Mouse (Mus musculus) embryonic facial prominence, embryonic 11.5 days (tissue): Measurements from ENCODE around the gene Aco2. TPM values are rescaled to one million over a fixed set of nuclear protein-coding genes. Genes with fewer than 3 reads are reported as not detected.

Source experiments
- ATAC-seq: fragments of 200-750 bp; cut with Nextera tagmentation; replicated peaks from 2 replicates; pipeline ENCODE4 v1.8.0; 2017; ENCODE audit warnings: low read depth; ENCODE audit not compliant: insufficient number of reproducible peaks, low FRiP score, low TSS enrichment
- DNase-seq: peaks from one replicate; pipeline ENCODE4 v3.0.0-alpha.2; 2015; ENCODE audit warnings: low spot score
- H3K27ac ChIP-seq: fragments of 300-500 bp; sonication (generic); replicated peaks from 2 replicates; pipeline ENCODE4 v1.5.1; 2014; ENCODE audit warnings: mild to moderate bottlenecking, low read depth, low read length, control low read depth
- H3K27me3 ChIP-seq: fragments of 300-500 bp; sonication (generic); 2 replicates; pipeline ENCODE4 v1.6.1; 2014; ENCODE audit warnings: mild to moderate bottlenecking, low read length, moderate library complexity, mixed read lengths; ENCODE audit not compliant: control insufficient read depth, insufficient read depth
- H3K36me3 ChIP-seq: fragments of 300-500 bp; sonication (generic); replicated peaks from 2 replicates; pipeline ENCODE4 v1.6.1; 2014; ENCODE audit warnings: low read depth, mild to moderate bottlenecking, low read length, moderate library complexity, mixed read lengths; ENCODE audit not compliant: control insufficient read depth, insufficient read depth
- H3K4me1 ChIP-seq: fragments of 300-500 bp; sonication (generic); 2 replicates; pipeline ENCODE4 v1.6.1; 2014; ENCODE audit warnings: low read length, mixed read lengths; ENCODE audit not compliant: control insufficient read depth, insufficient read depth
- H3K4me2 ChIP-seq: fragments of 300-500 bp; sonication (generic); 2 replicates; pipeline ENCODE4 v1.6.1; 2014; ENCODE audit warnings: low read depth, mild to moderate bottlenecking, control low read depth, low read length, moderate library complexity
- H3K4me3 ChIP-seq: fragments of 300-500 bp; sonication (generic); 2 replicates; pipeline ENCODE4 v1.5.1; 2014; ENCODE audit warnings: low read depth, low read length, control low read depth
- H3K9ac ChIP-seq: fragments of 300-500 bp; sonication (generic); replicated peaks from 2 replicates; pipeline ENCODE4 v1.6.1; 2014; ENCODE audit warnings: mild to moderate bottlenecking, control low read depth, low read length
- H3K9me3 ChIP-seq: fragments of 300-500 bp; sonication (generic); replicated peaks from 2 replicates; pipeline ENCODE4 v1.6.1; 2016; ENCODE audit warnings: mild to moderate bottlenecking, low read length, inconsistent platforms, mixed read lengths; ENCODE audit not compliant: control insufficient read depth
- WGBS: fragments of 180-500 bp; shearing (Covaris S2); extraction: QIAGEN DNeasy Blood & Tissue Kit; methylation state at CpG from one replicate; pipeline ENCODE4 v1.1.7; 2014; 5-methylcytosine and 5-hydroxymethylcytosine counted together
- polyA plus RNA-seq: library from polyadenylated mRNA; unstranded; fragments of >200 nt; fragmentation: Nextera tagmentation; extraction: Ambion mirVana; gene quantifications from 2 replicates; pipeline ENCODE4 v1.2.1, GENCODE M21; 2014

The Aco2 gene
- polyA plus RNA-seq, 1 experiment from 2014 or later = 144 TPM

DNA sequence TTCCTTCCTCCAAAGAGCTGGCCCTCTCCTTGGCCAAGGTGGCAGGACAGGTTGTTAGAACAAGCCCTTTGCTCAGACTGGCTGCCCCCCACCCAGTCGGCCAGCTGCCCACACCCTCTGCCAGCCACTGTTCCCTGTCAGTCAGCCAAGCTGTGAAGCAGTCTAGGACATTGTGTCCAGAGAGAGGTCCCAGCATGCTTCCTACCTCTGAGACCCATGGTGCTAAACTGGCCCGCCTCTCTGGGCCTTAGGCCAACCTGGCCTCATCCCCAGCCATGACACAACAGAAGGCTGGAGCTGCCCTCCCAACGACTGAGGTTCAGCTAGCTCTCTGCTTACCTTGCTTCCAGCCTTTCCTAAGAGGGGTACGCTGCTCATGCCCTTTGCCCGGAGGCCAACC lies 32.5 kb upstream of the Aco2 start:
- DNase-seq (no peak), ATAC-seq (no peak)
- Histone ChIP-seq H3K27ac (no peak overlapping the region), H3K36me3 (no peaks in the 10 kb centered on the region), H3K9me3 (no peaks in the 10 kb centered on the region), H3K4me3 (no peak overlapping the region), H3K9ac (no peak overlapping the region), H3K4me1 (0 out of 2 replicates have a peak, but pooled peaks cover 4% of the 10 kb centered on the region), H3K4me2 (no peak overlapping the region), H3K27me3 (no peaks in the 10 kb centered on the region)
- WGBS = 74% methylated on average over 5 of the region's 5 CpGs

DNA sequence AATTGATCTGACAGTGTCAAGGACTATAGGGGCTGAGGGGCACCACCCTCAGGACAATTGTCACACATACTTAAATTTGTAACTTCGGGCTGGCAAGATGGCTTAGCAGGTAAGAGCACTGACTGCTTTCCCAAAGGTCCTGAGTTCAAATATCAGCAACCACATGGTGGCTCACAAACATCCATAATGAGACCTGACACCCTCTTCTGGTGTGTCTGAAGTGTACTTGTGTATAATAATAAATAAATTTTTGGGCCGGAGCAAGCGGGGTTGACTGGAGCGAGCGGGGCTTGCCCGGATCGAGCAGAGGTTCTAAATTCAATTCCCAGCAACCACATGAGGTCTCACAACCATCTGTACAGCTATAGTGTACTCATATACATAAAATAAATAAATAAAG lies 31.8 kb upstream of the Aco2 start:
- H3K4me1 ChIP-seq = 0 out of 2 replicates have a peak, but pooled peaks cover 4% of the 10 kb centered on the region
- WGBS = 91% methylated on average over 7 of the region's 7 CpGs
- DNase-seq (no peak), ATAC-seq (no peak)
- H3K36me3 ChIP-seq = no peaks in the 10 kb centered on the region
- H3K4me3 ChIP-seq = no peak overlapping the region
- H3K9ac ChIP-seq = no peak overlapping the region
- H3K4me2 ChIP-seq = no peak overlapping the region
- H3K9me3 ChIP-seq = no peaks in the 10 kb centered on the region
- H3K27me3 ChIP-seq = no peaks in the 10 kb centered on the region
- no peak overlapping the region for H3K27ac ChIP-seq

DNA sequence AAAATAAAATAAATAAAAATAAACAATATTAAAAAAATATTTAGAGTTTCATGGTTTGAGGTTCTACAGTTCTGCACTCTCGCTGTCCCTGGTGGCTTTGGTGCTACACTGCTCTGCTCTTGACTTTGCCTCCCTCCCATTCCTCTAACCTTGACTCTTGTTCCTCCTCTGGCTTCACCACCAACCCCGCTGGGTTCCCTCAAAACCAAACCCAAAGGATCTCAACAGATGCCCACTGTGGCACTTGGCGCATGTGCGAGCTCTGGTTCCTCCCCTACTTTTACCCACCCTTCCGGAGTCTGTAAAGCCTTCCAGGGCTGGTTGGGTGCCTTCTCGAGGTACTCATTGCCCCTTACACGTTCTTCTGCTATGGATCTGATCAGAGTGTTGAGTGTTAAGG lies 29.8 kb upstream of the Aco2 start:
- 83% methylated on average over 7 of the region's 7 CpGs for WGBS
- DNase-seq = no peak
- H3K4me3 ChIP-seq = no peak overlapping the region

DNA sequence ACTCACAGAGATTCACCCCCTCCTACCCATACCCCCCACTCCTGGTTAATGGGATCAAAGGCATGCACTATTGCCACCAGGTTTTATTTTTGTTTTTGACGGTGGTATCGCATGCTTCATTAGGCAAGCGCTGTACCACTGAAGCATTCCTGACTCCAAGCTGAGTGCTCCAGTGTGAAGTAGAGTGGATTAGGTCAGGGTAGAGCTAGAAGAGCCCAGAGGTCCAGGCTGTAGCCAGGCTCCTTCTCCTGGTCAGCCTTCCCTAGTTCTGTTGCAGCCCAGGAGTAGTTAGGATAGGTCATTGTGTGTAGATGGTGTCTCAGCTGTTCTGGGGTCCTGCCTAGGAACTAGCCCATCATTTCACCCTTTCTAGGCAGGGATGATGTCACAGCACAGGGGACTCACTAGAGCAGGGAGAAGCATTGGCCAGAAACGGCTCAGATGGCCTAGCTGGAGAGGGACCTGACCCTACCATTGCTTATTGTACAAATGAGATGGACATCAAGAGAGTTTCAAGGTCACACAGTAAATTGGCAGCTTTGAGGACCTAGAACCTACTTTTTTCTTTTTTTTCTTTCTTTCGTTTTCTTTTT lies 27.0 kb upstream of the Aco2 start:
- H3K4me1 ChIP-seq = no peaks in the 10 kb centered on the region
- no peaks in the 10 kb centered on the region; the same call in 1 of the 2 replicates for H3K36me3 ChIP-seq
- DNase-seq = no peak
- H3K27me3 ChIP-seq = no peaks in the 10 kb centered on the region
- H3K27ac ChIP-seq = no peak overlapping the region
- H3K9me3 ChIP-seq = no peaks in the 10 kb centered on the region
- no peak overlapping the region for H3K4me3 ChIP-seq
- 83% methylated on average over 5 of the region's 5 CpGs for WGBS
- H3K4me2 ChIP-seq = no peak overlapping the region
- H3K9ac ChIP-seq = no peak overlapping the region
- no peak for ATAC-seq

More for the DNA sequence above, 29.8 kb upstream of the Aco2 start:
- Histone ChIP-seq H3K9me3 (no peaks in the 10 kb centered on the region), H3K9ac (no peak overlapping the region), H3K4me1 (no peaks in the 10 kb centered on the region), H3K36me3 (no peaks in the 10 kb centered on the region), H3K27ac (no peak overlapping the region), H3K4me2 (no peak overlapping the region), H3K27me3 (no peaks in the 10 kb centered on the region)
- no peak for ATAC-seq

DNA sequence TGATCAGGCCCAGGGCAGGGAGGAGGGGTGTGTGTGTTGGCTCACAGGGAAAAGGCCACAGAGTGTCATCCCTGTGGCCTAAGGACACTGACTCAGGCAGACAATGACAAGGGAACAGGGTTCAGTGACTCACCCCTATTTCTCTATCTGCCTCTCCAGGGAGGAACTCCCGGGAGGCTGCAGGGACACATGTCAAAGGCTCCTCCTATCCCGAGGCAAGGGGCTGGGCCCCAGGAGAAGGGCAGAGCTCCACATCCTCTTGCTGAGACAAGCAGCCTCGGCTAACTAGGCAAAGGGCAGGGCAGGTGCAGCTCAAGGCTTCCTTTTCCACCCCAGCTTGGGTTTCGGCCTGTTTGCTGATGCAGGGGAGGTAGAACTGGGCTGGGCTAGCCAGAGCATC lies 26.4 kb upstream of the Aco2 start:
- H3K27ac ChIP-seq = no peak overlapping the region
- H3K36me3 ChIP-seq = no peaks in the 10 kb centered on the region; the same call in 1 of the 2 replicates
- no peak overlapping the region for H3K4me2 ChIP-seq
- no peaks in the 10 kb centered on the region for H3K9me3 ChIP-seq
- H3K4me1 ChIP-seq = no peaks in the 10 kb centered on the region
- no peak overlapping the region for H3K9ac ChIP-seq
- H3K4me3 ChIP-seq = no peak overlapping the region
- DNase-seq (no peak), ATAC-seq (no peak)
- H3K27me3 ChIP-seq = no peaks in the 10 kb centered on the region
- 35% methylated on average over 4 of the region's 4 CpGs for WGBS

DNA sequence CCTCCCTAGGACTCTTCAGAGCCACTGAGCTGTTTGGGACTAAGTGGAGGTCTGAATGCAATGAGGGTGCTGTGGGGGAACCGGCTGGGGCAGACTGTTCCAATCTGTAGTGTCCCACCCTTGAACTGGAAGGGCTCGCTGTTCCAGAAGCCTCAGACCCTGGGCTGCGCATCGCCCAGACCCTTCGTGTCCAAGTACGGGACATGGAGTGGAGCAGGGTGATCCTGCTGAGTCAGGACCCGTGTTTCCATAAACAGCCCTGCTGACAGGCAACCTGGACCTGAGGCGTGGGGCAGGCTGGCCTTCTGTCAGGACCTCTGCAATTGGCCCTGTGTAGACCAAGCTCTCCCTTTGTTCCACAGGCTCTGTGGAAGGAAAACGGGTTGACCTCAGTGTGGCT lies 25.4 kb upstream of the Aco2 start:
- H3K9ac ChIP-seq = no peak overlapping the region
- no peak overlapping the region for H3K4me3 ChIP-seq
- H3K9me3 ChIP-seq = no peaks in the 10 kb centered on the region
- 82% methylated on average over 9 of the region's 9 CpGs for WGBS
- no peaks in the 10 kb centered on the region; the same call in 1 of the 2 replicates for H3K36me3 ChIP-seq
- no peaks in the 10 kb centered on the region for H3K4me1 ChIP-seq
- no peak overlapping the region for H3K4me2 ChIP-seq
- no peak for DNase-seq
- H3K27me3 ChIP-seq = no peaks in the 10 kb centered on the region
- no peak for ATAC-seq
- no peak overlapping the region for H3K27ac ChIP-seq

DNA sequence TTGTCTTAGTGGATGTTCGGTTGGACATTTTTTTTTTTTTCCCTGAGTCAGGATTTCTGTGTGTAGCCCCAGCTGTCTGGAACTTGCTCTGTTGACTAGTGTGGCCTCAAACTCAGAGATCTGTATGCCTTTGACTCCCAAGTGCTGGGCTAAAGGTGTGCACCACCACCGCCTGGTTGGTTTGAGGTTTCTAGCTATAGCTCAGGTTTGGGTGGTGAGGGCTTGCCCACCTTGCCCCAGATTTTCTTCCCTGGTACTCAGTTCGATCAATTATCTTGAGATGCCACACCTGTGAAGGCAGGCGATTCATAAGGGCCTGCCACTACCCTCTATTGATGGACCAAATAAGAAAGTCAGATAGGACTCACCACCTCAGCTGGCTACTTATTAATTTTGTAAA lies 24.9 kb upstream of the Aco2 start:
- DNase-seq (no peak), ATAC-seq (no peak)
- Histone ChIP-seq H3K36me3 (no peaks in the 10 kb centered on the region; the same call in 1 of the 2 replicates), H3K9ac (no peak overlapping the region), H3K27me3 (no peaks in the 10 kb centered on the region), H3K27ac (no peak overlapping the region), H3K4me2 (no peak overlapping the region), H3K4me1 (no peaks in the 10 kb centered on the region), H3K4me3 (no peak overlapping the region), H3K9me3 (no peaks in the 10 kb centered on the region)
- 93% methylated on average over 4 of the region's 4 CpGs for WGBS

DNA sequence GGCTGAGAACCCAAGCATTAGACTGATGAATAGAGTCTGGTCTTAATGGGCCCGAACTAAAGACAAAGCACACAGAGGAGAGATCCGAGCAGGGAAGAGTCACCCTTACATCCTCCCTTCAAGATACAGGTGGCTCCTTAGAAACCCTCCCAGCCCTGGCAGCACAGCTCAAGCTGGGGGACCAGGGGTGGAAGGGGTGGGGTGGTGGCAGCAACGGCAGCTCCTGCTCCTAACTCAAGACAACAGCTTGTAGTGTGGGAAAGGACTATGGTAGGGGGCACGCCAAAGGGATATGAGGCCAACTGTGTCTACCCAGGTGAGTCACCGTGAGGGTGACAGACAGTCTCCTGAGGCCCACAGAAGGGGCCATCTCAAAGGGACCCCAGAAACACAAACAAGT lies 24.2 kb upstream of the Aco2 start:
- H3K36me3 ChIP-seq = no peaks in the 10 kb centered on the region; the same call in 1 of the 2 replicates
- H3K4me2 ChIP-seq = no peak overlapping the region
- H3K27ac ChIP-seq = no peak overlapping the region
- H3K9ac ChIP-seq = no peak overlapping the region
- no peak for ATAC-seq
- no peaks in the 10 kb centered on the region for H3K27me3 ChIP-seq
- H3K9me3 ChIP-seq = no peaks in the 10 kb centered on the region
- 90% methylated on average over 5 of the region's 5 CpGs for WGBS
- no peak for DNase-seq
- H3K4me1 ChIP-seq = no peaks in the 10 kb centered on the region
- no peak overlapping the region for H3K4me3 ChIP-seq
